Mouse (Mus musculus) liver, adult (tissue): ENCODE data around the gene Olfr460.

Experiments used
- GATA4 ChIP-seq: IDR thresholded peaks from 2 replicates; pipeline ENCODE4 v1.6.1; 2014; ENCODE audit warnings: mild to moderate bottlenecking, low read length; ENCODE audit not compliant: insufficient replicate concordance

Olfr460 gene

DNA sequence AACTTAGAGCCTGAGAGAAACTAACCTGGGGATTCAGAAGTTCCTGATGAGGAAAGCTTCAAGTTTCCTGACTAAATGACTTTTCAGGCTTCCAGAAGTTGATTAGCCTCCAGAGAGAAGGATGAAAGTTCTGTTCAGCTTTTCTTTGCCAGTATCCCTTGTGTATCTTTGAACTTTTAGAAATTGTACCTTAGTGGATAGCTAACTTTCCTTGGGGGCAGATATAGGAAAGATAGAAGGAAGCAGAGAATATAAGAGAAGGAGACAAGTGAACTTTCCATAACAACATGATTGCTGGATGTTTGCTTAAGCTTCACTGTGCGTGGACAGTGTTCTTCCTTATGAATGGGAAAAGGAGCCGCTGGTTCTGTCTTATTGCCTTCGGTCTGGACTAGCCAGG lies at the start of gene Olfr460:
Gene Olfr460 (plus strand): TSS at position 301 of the 400 bp plus-strand sequence.
- TF ChIP-seq GATA4, result no peak

DNA sequence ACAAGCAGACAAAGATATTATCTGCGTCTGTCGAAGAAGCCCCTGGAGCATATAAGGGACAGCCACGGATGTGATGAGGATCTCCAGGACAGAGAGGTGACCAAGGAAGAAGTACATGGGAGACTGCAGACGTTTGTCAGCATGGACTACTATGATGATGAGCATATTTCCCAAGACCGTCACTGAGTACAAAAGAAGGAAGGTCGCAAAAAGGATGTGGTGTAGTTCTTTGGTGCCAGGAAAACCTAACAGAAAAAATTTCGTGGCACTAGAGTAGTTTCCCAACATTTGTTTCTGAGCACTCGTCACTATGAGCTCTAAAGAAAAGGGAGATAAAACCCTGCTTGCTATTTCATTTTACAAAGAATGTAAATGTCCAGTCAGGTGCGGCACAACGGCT lies 24.6 kb upstream of the Olfr460 start:
- no peak for TF ChIP-seq GATA4

DNA sequence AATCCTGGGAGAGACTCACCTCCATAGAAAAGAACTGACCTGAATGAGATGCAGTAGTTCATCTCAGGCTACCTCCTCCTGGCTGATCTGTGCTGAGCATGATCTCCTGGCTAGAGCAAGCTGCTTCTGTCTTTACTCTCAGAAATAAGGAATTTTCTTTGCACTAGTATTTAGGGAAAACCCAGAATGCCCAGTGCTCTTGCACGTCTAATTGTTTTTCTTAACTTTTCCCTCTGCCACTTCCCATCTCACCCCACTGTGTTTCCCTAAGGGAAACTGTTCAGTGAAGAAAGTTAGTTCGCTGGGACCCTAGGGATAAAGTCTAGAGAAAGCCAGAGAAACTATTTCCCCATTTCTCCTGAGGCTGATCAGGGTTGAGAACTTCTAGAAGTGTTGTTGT lies 14.3 kb upstream of the Olfr460 start, which contains the start of gene Olfr461:
Gene Olfr461 (minus strand): TSS at position 101 of the 400 bp plus-strand sequence.
- no peak for TF ChIP-seq GATA4

DNA sequence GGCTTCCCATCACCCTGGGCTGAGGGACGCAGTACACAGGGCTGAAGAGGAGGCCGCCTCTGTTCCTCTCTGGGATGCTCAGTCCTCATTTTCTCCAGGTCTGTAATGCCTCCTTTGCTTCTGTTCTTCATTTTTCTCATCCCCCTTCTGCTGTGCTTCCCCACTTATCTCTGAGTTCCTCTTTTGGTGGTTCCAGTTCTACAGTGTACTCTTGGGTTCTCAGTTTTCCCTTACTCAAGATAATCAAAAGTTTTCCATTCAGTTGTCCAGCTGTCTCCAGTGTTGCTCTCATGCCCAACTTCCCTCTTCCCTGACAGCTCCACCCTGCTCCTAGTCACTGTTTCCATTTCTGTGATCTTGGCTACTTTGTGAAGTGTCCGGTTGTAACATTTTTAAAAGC lies 4.3 kb downstream of the Olfr460 start:
- no peak for TF ChIP-seq GATA4

DNA sequence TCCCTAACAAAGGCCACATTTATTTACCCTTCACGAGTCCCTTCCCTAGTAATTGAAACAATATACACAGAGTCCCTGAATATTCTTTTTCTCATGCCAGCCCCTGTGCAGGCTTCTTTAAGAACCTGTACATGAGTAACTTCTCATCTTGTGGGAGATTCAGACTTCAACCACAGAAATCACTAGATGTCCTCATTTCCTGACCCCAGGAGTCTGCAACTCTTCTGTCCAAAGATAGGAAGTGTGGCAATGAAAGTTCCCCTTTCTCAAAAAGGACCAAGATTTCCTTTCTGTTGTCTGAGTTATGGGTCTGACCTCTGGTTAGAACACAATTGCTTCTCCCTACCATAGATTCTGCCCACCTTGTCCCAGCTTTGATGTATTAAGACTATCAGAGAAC lies 7.0 kb downstream of the Olfr460 start:
- TF ChIP-seq GATA4, result no peak

DNA sequence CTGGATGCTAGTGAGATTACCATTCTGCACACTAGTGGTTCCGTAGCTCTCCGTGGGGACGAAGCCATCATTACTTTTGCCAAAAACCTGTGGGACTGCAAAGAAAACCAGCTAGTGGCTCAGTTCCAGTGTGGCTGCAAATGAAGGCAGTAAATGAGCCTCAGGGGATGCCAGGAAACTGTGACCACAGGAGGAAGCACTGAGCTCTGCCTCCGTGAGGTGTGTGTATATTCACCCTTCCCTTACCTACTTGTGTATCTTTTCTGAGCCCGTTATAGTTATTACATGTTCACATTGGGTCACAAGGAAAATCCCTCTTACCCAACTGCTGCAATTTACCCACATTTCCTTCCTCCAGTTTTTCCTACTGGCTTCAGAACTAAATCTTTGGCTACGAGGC lies 15.0 kb downstream of the Olfr460 start:
- no peak for TF ChIP-seq GATA4

DNA sequence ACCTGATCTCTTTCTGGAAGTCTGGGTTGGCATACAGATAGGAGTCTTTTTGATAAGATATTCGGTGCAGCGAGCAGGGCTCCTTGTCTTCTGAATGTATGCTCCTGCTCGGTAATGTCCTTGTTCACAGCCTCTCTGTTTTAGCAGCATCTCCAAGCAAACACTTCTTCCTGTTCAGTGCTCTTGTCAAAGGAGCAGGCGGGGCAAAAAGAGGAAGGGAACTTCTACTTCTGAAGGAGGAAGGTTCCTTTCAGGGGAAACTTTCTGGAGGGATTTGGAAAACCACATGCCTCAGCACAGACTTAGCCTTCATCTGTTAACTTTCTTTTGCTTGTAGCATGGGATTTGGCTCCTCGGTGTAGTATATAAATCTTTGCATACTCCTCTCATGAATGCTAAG lies 16.4 kb downstream of the Olfr460 start, which contains the start of gene Clec5a:
Gene Clec5a (minus strand): TSS at position 177 of the 400 bp plus-strand sequence.
- TF ChIP-seq GATA4, result no peak

DNA sequence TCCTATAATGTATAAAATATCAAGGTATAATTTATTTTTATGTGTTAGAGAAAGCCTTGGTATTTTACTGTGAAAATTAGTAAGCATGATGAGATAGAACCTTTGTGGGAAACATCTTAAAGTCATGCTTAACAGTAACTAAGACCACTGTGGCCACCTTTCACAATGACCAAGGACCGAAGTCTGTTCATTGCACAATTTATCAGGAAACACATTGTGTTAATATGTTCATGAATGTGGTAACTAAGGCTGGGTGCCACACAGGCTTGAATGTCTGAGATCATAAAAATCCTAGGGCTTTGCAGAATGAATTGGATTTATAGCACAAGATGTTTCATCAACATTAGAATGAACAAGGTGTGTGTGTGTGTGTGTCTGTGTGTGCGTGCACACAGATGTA lies 19.1 kb downstream of the Olfr460 start:
- no peak for TF ChIP-seq GATA4

DNA sequence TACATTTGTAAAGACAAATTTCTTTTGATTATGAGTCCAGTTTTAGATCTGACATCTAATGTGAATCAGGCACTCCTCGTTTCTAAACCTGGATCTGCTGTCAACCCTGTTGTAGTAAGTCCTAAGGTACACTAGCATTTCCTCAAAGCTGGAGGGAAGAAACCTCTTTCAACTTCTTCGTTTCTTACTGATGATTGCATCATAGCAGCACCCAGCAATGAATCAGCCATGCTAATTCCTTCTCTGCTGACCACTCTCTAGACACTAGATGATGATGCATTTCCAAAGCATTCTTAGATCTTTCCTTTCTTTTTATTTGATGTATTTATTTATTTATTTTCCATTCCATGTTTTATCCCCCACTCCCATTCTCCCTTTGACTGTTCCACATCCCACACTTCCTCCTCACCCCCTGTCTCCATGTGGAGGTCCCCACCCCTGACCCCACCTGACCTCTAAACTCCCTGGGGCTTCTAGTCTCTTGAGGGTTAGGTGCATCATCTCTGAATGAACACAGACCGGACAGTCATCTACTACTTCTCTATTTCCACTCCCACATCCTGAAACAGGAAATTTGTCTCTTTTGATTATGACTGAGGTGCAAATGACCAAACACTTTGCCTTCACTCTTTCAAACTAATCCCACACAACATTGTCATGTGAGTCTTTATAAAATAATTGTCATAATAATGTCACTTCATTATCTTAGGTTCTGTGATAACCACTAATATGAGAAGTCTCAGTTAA lies 25.7 kb downstream of the Olfr460 start:
- no peak for TF ChIP-seq GATA4

DNA sequence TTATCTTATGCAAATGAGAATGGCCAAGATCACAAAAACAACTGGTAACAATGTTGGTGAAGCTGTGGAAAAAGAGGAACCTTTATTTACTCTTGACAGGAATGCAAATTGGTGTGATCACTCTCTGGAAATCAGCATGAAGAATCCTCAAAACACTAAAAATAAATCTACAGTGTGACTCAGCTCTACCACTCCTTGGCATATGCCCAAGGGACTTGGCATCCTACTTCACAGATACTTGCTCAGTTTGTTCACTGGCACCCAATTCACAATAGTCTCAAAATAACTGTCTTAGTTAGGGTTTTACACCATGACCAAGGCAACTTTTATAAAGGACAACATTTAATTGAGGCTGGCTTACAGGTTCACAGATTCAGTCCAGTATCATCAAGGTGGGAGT lies 38.1 kb downstream of the Olfr460 start:
- TF ChIP-seq GATA4, result no peak

DNA sequence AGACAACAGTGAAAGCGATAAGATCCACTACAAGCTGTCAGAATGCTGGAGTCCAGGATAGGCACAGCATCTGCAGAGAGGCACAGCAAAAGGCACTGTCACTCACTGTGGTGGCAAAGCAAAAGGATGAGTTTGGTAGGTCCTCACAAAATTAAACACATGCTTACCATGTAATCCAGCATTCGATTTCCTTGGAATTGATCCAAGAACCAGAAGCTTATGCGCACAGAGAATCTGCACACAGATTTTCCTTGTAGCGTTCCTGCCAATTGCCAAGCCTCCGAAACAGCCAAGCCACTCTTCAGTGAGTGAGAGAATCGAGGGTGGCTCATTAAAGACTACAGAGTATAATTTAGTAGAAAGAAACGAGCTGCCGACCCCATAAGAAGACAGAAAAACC lies 41.0 kb downstream of the Olfr460 start:
- TF ChIP-seq GATA4, result no peak

DNA sequence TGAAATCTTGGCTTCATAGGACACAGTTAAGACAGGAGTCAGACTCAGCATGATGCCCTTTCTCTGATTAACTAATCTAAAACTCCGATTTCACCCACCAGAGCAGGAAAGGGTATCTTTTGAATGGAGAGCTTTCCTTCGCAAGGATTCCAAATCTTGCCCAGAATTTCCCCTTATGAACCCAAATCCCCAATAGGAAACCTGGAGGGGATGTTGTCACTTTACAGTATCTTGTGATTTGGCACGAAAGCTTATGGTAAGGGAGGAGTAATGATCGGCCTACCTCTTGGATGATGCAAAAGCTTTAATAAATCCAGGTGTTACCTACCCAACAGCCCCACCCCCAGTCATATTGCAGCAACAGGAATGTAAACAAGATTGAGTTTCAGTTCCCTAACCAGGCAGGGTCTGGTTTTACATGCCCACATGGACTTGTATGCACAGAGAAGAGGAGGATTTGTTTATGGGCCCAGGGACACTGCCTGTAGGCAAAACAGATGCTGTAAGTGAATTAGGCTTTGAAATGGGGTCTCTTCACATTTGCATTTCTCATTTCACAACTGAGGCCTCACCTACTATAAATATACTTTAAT lies 44.1 kb downstream of the Olfr460 start, which contains the start of gene Tas2r138:
Gene Tas2r138 (minus strand): TSS at position 51 of the 593 bp plus-strand sequence.
- no peak for TF ChIP-seq GATA4

DNA sequence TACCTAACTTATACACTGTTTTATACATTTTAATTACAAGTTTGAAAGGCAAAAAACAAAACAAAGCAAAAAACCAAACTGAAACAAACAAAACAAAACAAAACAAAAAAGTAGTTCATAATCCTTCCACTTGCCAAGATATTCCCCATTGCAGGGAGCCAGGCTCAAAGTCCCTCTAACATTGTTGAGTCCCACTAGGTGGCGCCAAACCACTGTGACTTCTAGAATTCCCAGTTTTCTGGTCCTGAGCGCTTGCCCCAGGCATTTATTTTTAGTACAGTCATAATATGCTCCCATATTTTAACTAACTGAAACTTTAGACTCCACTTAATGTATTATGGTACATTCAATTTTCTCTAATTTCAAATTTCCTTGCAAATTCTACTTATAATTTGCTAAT lies 48.7 kb downstream of the Olfr460 start:
- TF ChIP-seq GATA4, result no peak
